Mouse (Mus musculus): Measurements from ENCODE around the gene Kcnh8.

DNA sequence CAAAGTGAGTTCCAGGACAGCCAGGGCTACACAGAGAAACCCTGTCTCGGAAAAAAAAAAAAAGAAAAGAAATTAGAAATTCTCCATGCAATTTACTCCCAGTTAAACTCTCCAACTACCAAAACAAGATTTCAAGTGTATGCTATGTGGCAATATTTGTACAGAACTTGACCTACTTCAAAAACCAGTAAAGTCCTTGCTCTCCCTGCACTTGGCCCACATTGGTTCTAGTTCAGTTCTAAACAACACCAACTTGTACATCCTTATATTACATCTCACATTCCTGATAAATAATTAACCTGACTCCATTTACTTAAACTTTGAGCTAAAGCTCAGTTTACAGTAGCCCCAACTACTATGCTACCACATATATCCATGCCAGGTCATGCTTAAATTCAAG lies 370.2 kb downstream of the Kcnh8 start:
- TF ChIP-seq POLR2A (IDR thresholded peaks at IDR 0.05; ENCODE audit: control insufficient read depth, low read depth, low read length) (no peak), CTCF (IDR thresholded peaks at IDR 0.05; ENCODE audit: control insufficient read depth, insufficient read depth, insufficient replicate concordance, low read depth, low read length) (no peak)

Measured in testis, adult 2 months (tissue).